Mouse (Mus musculus): ENCODE measurements at regions not wholly inside any gene's neighbourhood (a gene's known extent, or its start where the extent isn't known, plus 50 kb on each side); places are given as distances from the start of the nearest gene placed in this dataset.

DNA sequence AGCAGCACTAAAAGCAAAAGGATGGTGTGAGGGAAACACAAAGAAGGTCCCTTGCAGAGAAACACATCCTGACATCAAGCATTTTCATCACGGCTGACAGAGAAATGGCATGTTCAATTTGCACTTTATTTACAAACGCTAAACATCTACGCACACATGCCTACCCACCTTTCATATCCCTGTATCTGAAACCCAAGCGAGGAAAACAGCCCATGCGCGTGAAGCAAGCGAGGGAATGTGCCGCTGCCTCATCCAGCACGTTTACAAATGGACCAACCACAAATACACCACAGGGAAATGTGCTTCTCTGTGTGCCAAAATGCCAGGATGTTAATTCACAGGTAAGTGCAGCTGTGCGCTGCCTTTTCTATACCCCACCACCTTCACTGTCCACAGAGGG, 399.7 kb upstream of the Pou3f3 start:
- Histone ChIP-seq H3K9ac (ENCODE audit: low read length) (no peak overlapping the region), H3K27me3 (ENCODE audit: control insufficient read depth, insufficient read depth, low read length) (no peaks in the 10 kb centered on the region), H3K9me3 (ENCODE audit: control insufficient read depth, low read length) (no peaks in the 10 kb centered on the region), H3K27ac (ENCODE audit: low read depth, low read length) (no peak overlapping the region), H3K4me3 (ENCODE audit: low read depth, low read length) (no peak overlapping the region), H3K36me3 (ENCODE audit: control insufficient read depth, insufficient read depth, low read length) (no peaks in the 10 kb centered on the region), H3K4me2 (ENCODE audit: low read depth, low read length, severe bottlenecking) (no peak overlapping the region), H3K4me1 (replicated peaks; ENCODE audit: control insufficient read depth, insufficient read depth, low read length) (no peaks in the 10 kb centered on the region)
- ATAC-seq (replicated peaks; ENCODE audit: low FRiP score) (no peak), DNase-seq (ENCODE audit: low spot score) (no peak)
- WGBS = 84% methylated on average over 10 of the region's 10 CpGs

- no peak for ATAC-seq (replicated peaks; ENCODE audit: low FRiP score)
- Histone ChIP-seq H3K27me3 (ENCODE audit: control insufficient read depth, insufficient read depth, low read length) (no peaks in the 10 kb centered on the region), H3K4me1 (replicated peaks; ENCODE audit: control insufficient read depth, insufficient read depth, low read length) (no peaks in the 10 kb centered on the region), H3K9me3 (ENCODE audit: control insufficient read depth, low read length) (no peaks in the 10 kb centered on the region), H3K27ac (ENCODE audit: low read depth, low read length) (no peak overlapping the region), H3K4me3 (ENCODE audit: low read depth, low read length) (no peak overlapping the region), H3K4me2 (ENCODE audit: low read depth, low read length, severe bottlenecking) (no peak overlapping the region), H3K9ac (ENCODE audit: low read length) (no peak overlapping the region), H3K36me3 (ENCODE audit: control insufficient read depth, insufficient read depth, low read length) (no peaks in the 10 kb centered on the region)
- WGBS = 79% methylated on average over 1 of the region's 1 CpGs
- no peak for DNase-seq (ENCODE audit: low spot score)
Observed at GRCm38 (mm10) chr1:42309251-42309650, 386.3 kb upstream of the Pou3f3 start.

GRCm38 (mm10) chr1:42313494-42313893, 382.1 kb upstream of the Pou3f3 start:
- ATAC-seq (replicated peaks; ENCODE audit: low FRiP score) (no peak), DNase-seq (ENCODE audit: low spot score) (no peak)

DNA sequence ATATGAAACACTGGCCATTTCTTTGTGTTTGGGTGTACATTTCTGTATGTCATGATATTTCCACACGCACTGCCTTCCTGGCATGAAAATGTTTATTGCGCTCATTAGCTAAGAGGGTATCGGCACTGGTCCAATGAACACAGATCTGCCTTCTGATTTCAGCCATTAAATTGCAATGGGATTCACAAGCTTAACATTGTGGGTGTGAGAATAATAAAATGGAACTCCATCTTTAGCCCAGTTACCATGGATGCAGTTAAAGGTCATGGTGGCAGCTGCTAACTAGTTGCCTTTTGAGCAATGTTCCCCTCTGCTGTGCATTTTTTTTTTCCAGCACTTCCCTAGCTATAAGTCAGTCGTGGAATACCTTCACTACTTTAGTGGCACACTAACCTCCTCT, 343.7 kb upstream of the Pou3f3 start:
- H3K9me3 ChIP-seq (ENCODE audit: control insufficient read depth, low read length) = no peaks in the 10 kb centered on the region
- H3K4me3 ChIP-seq (ENCODE audit: low read depth, low read length) = no peak overlapping the region
- no peak overlapping the region for H3K27ac ChIP-seq (ENCODE audit: low read depth, low read length)
- H3K4me2 ChIP-seq (ENCODE audit: low read depth, low read length, severe bottlenecking) = no peak overlapping the region
- H3K9ac ChIP-seq (ENCODE audit: low read length) = no peak overlapping the region
- no peaks in the 10 kb centered on the region for H3K36me3 ChIP-seq (ENCODE audit: control insufficient read depth, insufficient read depth, low read length)
- 0 out of 2 replicates have a peak, but pooled peaks cover 4% of the 10 kb centered on the region for H3K4me1 ChIP-seq (replicated peaks; ENCODE audit: control insufficient read depth, insufficient read depth, low read length)
- H3K27me3 ChIP-seq (ENCODE audit: control insufficient read depth, insufficient read depth, low read length) = no peaks in the 10 kb centered on the region
- DNase-seq (ENCODE audit: low spot score) (no peak), ATAC-seq (replicated peaks; ENCODE audit: low FRiP score) (no peak)
- 73% methylated on average over 4 of the region's 4 CpGs for WGBS

More at GRCm38 (mm10) chr1:42313494-42313893, 382.1 kb upstream of the Pou3f3 start:
- no peak overlapping the region for H3K4me2 ChIP-seq (ENCODE audit: low read depth, low read length, severe bottlenecking)
- H3K27me3 ChIP-seq (ENCODE audit: control insufficient read depth, insufficient read depth, low read length) = no peaks in the 10 kb centered on the region
- H3K36me3 ChIP-seq (ENCODE audit: control insufficient read depth, insufficient read depth, low read length) = no peaks in the 10 kb centered on the region
- WGBS = 87% methylated on average over 4 of the region's 4 CpGs
- no peaks in the 10 kb centered on the region for H3K9me3 ChIP-seq (ENCODE audit: control insufficient read depth, low read length)
- H3K9ac ChIP-seq (ENCODE audit: low read length) = no peak overlapping the region
- no peak overlapping the region for H3K27ac ChIP-seq (ENCODE audit: low read depth, low read length)
- H3K4me1 ChIP-seq (replicated peaks; ENCODE audit: control insufficient read depth, insufficient read depth, low read length) = no peaks in the 10 kb centered on the region
- no peak overlapping the region for H3K4me3 ChIP-seq (ENCODE audit: low read depth, low read length)

DNA sequence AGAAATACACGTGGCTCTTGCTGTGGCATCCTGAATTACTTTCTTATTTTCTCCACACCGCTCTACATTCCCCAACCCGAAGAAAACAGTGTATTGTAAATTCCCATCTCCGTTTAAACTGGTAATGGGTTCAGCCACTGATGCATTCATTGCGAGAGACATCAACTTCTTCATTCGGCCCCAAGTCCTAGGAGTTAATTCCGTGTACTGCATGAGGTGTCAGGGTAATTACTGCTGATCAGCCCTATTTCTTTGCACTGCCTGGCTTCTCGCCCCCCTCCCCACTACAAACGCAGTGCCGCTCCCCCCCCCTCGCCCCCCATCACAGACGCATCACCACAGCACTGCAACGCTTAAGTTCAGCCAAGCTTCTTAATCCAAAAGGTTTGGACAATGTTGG, 343.2 kb upstream of the Pou3f3 start:
- no peaks in the 10 kb centered on the region for H3K27me3 ChIP-seq (ENCODE audit: control insufficient read depth, insufficient read depth, low read length)
- H3K9me3 ChIP-seq (ENCODE audit: control insufficient read depth, low read length) = no peaks in the 10 kb centered on the region
- H3K4me3 ChIP-seq (ENCODE audit: low read depth, low read length) = no peak overlapping the region
- WGBS = 59% methylated on average over 13 of the region's 13 CpGs
- H3K27ac ChIP-seq (ENCODE audit: low read depth, low read length) = no peak overlapping the region
- H3K36me3 ChIP-seq (ENCODE audit: control insufficient read depth, insufficient read depth, low read length) = no peaks in the 10 kb centered on the region
- H3K9ac ChIP-seq (ENCODE audit: low read length) = no peak overlapping the region
- no peak for ATAC-seq (replicated peaks; ENCODE audit: low FRiP score)
- DNase-seq (ENCODE audit: low spot score) = no peak
- H3K4me1 ChIP-seq (replicated peaks; ENCODE audit: control insufficient read depth, insufficient read depth, low read length) = 0 out of 2 replicates have a peak, but pooled peaks cover 4% of the 10 kb centered on the region
- H3K4me2 ChIP-seq (ENCODE audit: low read depth, low read length, severe bottlenecking) = no peak overlapping the region

GRCm38 (mm10) chr1:42353096-42353495, 342.5 kb upstream of the Pou3f3 start:
- Histone ChIP-seq H3K27ac (ENCODE audit: low read depth, low read length) (no peak overlapping the region), H3K4me2 (ENCODE audit: low read depth, low read length, severe bottlenecking) (no peak overlapping the region), H3K4me1 (replicated peaks; ENCODE audit: control insufficient read depth, insufficient read depth, low read length) (0 out of 2 replicates have a peak, but pooled peaks cover 4% of the 10 kb centered on the region), H3K27me3 (ENCODE audit: control insufficient read depth, insufficient read depth, low read length) (no peaks in the 10 kb centered on the region), H3K36me3 (ENCODE audit: control insufficient read depth, insufficient read depth, low read length) (no peaks in the 10 kb centered on the region), H3K9ac (ENCODE audit: low read length) (no peak overlapping the region), H3K9me3 (ENCODE audit: control insufficient read depth, low read length) (no peaks in the 10 kb centered on the region), H3K4me3 (ENCODE audit: low read depth, low read length) (no peak overlapping the region)
- DNase-seq (ENCODE audit: low spot score) (no peak), ATAC-seq (replicated peaks; ENCODE audit: low FRiP score) (no peak)
- 91% methylated on average over 8 of the region's 8 CpGs for WGBS

DNA sequence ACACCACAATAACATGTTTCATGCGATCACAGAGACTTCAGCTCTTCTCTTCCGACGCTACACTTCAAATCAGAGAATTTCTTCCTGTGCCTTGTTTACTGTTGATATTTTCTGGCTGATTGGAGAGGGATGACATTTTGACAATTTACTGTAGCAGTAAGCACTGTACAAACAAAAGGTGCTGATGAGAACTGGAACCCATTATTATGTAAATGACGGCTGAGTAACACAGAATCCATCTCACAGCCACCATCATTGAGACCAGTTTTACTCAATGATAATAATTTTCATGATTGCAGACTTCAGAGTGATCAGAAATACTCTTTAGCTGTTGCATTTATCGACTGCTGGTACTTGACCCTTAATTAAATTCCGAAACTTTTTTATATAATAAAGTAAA, 341.5 kb upstream of the Pou3f3 start:
- no peak overlapping the region for H3K4me2 ChIP-seq (ENCODE audit: low read depth, low read length, severe bottlenecking)
- DNase-seq (ENCODE audit: low spot score) = no peak
- H3K4me3 ChIP-seq (ENCODE audit: low read depth, low read length) = no peak overlapping the region
- 76% methylated on average over 6 of the region's 6 CpGs for WGBS
- no peaks in the 10 kb centered on the region for H3K9me3 ChIP-seq (ENCODE audit: control insufficient read depth, low read length)
- 0 out of 2 replicates have a peak, but pooled peaks cover 4% of the 10 kb centered on the region for H3K4me1 ChIP-seq (replicated peaks; ENCODE audit: control insufficient read depth, insufficient read depth, low read length)
- no peak overlapping the region for H3K9ac ChIP-seq (ENCODE audit: low read length)
- ATAC-seq (replicated peaks; ENCODE audit: low FRiP score) = no peak
- no peaks in the 10 kb centered on the region for H3K36me3 ChIP-seq (ENCODE audit: control insufficient read depth, insufficient read depth, low read length)
- no peaks in the 10 kb centered on the region for H3K27me3 ChIP-seq (ENCODE audit: control insufficient read depth, insufficient read depth, low read length)
- no peak overlapping the region for H3K27ac ChIP-seq (ENCODE audit: low read depth, low read length)

DNA sequence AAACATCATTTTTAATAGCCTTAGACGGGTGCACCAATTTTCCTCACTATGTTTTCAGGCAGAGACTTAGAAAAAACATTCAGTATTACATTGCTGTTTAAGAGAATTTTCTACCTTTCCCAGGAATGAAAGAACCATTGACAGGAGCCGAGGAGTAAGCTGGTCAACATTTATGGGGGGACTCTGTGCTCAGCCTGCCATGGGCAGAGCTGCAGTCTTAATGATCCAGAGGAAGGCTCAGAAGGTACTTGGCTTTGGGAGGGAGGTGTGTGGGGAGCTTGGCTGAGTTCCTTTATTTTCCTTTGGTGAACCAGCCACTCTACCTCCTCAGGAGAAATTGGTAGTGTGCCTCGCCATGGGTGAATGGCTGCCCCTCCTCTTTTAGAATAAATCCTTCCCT, 333.1 kb upstream of the Pou3f3 start:
- Histone ChIP-seq H3K27ac (ENCODE audit: low read depth, low read length) (no peak overlapping the region), H3K9me3 (ENCODE audit: control insufficient read depth, low read length) (no peaks in the 10 kb centered on the region), H3K4me2 (ENCODE audit: low read depth, low read length, severe bottlenecking) (no peak overlapping the region), H3K4me1 (replicated peaks; ENCODE audit: control insufficient read depth, insufficient read depth, low read length) (no peaks in the 10 kb centered on the region), H3K27me3 (ENCODE audit: control insufficient read depth, insufficient read depth, low read length) (no peaks in the 10 kb centered on the region), H3K9ac (ENCODE audit: low read length) (no peak overlapping the region), H3K36me3 (ENCODE audit: control insufficient read depth, insufficient read depth, low read length) (no peaks in the 10 kb centered on the region), H3K4me3 (ENCODE audit: low read depth, low read length) (no peak overlapping the region)
- DNase-seq (ENCODE audit: low spot score) (no peak), ATAC-seq (replicated peaks; ENCODE audit: low FRiP score) (no peak)
- 81% methylated on average over 3 of the region's 3 CpGs for WGBS

GRCm38 (mm10) chr1:42365648-42366324, 329.8 kb upstream of the Pou3f3 start:
- Histone ChIP-seq H3K4me1 (replicated peaks; ENCODE audit: control insufficient read depth, insufficient read depth, low read length) (no peaks in the 10 kb centered on the region), H3K4me3 (ENCODE audit: low read depth, low read length) (no peak overlapping the region), H3K27me3 (ENCODE audit: control insufficient read depth, insufficient read depth, low read length) (no peaks in the 10 kb centered on the region), H3K9ac (ENCODE audit: low read length) (no peak overlapping the region), H3K36me3 (ENCODE audit: control insufficient read depth, insufficient read depth, low read length) (no peaks in the 10 kb centered on the region), H3K27ac (ENCODE audit: low read depth, low read length) (no peak overlapping the region), H3K4me2 (ENCODE audit: low read depth, low read length, severe bottlenecking) (no peak overlapping the region), H3K9me3 (ENCODE audit: control insufficient read depth, low read length) (no peaks in the 10 kb centered on the region)
- no peak for ATAC-seq (replicated peaks; ENCODE audit: low FRiP score)
- no peak for DNase-seq (ENCODE audit: low spot score)
- WGBS = 81% methylated on average over 4 of the region's 4 CpGs
